Mouse (Mus musculus) spleen, adult 2 months (tissue): Measurements from ENCODE around the gene Ubr4. TPM values are rescaled to one million over a fixed set of nuclear protein-coding genes. Genes with fewer than 3 reads are reported as not detected.
A peak's percentile ranks its signal among the peaks of the same experiment; 100 is the strongest.

ENCODE experiments used
- DNase-seq, 2 experiments: peaks; one replicate each; pipeline versions ENCODE4 v3.0.0 to v3.0.0-alpha.2; 2012 to 2021; ENCODE audit warnings: low spot score in 2 of 2, low read depth in 1 of 2
- H3K27ac ChIP-seq: fragments of 200-500 bp; 2 replicates; pipeline ENCODE4 v1.5.1; 2012; ENCODE audit warnings: low read length, inconsistent platforms; ENCODE audit not compliant: insufficient read depth
- H3K27me3 ChIP-seq: fragments of 200-500 bp; 2 replicates; pipeline ENCODE4 v1.6.1; 2012; ENCODE audit warnings: mild to moderate bottlenecking, moderate library complexity, low read length, inconsistent platforms; ENCODE audit not compliant: control insufficient read depth, insufficient read depth
- H3K36me3 ChIP-seq: fragments of 200-500 bp; 2 replicates; pipeline ENCODE4 v1.6.1; 2012; ENCODE audit warnings: mild to moderate bottlenecking, low read length, inconsistent platforms; ENCODE audit not compliant: control insufficient read depth, insufficient read depth
- H3K4me1 ChIP-seq: fragments of 200-500 bp; 2 replicates; pipeline ENCODE4 v1.6.1; 2011; ENCODE audit warnings: inconsistent platforms; ENCODE audit not compliant: control insufficient read depth, insufficient read depth, insufficient read length
- H3K4me3 ChIP-seq: fragments of 200-500 bp; 2 replicates; pipeline ENCODE4 v1.5.1; 2011; ENCODE audit warnings: mild to moderate bottlenecking, inconsistent platforms; ENCODE audit not compliant: insufficient read depth, insufficient read length; ENCODE audit errors: extremely low read depth
- CTCF ChIP-seq: fragments of 200-500 bp; IDR thresholded peaks from 2 replicates; pipeline ENCODE4 v1.5.1; 2011; ENCODE audit warnings: mild to moderate bottlenecking, inconsistent platforms; ENCODE audit not compliant: insufficient read depth, insufficient read length, insufficient replicate concordance; ENCODE audit errors: extremely low read depth
- POLR2A ChIP-seq: fragments of 200-500 bp; IDR thresholded peaks from 2 replicates; pipeline ENCODE4 v1.6.1; 2011; ENCODE audit warnings: low read depth, low read length, inconsistent platforms
- WGBS: fragments of 180-500 bp; shearing (Covaris S2); methylation state at CpG from one replicate; pipeline ENCODE4 v1.1.7; 2018; 5-methylcytosine and 5-hydroxymethylcytosine counted together
- polyA plus RNA-seq: library from polyadenylated mRNA; depleted of rRNA; stranded (reverse); fragments of >200 nt; gene quantifications from 2 replicates; pipeline ENCODE4 v1.2.3, GENCODE M21; 2012; rRNA removed

The Ubr4 gene
- polyA plus RNA-seq, result 201 and 204 TPM in 2 replicates

DNA sequence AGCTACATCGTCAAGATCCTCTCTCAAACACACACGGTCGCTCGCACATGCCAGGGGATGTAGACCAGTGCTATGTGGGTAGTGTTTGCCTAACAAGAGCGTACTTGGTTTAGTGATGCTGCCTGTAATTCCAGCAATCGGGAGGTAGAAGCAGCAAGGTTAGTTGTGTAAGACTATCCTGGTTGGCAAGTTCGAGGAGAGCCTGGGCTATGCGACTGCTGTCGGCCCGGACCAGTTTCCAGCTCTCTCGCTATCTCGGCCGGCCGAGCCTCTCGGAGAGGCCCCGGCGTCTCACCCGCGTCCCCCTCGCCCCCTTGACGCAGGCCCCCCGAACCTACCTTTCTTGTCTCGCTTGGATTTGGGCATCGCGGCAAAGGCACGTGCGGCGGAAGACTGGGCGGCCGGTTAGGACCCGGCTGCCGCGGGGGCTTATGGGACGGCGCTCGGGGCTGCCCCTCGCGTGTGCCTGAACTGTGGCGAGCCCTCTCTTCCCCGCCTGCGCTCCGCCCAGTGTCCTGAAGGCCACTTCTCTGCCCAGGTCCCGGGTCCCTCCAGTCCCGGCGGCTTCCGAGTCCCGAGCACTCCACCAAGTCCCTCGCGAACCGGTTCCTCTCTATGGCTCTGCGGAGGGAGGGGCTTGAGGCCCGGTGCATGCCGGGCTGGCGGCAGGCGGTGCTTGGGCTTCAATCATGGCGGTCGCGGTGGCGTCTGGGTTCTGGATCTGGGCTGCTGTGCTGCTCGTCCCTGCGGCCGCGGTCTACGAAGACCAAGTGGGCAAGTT is at the start of gene Ubr4, which contains the start of the genes Mrto4 and Emc1:
Ubr4 (plus strand) TSS at position 679 of the 781 bp plus-strand sequence.
Mrto4 (minus strand) TSS at position 646 of the 781 bp plus-strand sequence.
Emc1 (plus strand) TSS at position 657 of the 781 bp plus-strand sequence.
- peak within 1 kb of the TSS; percentile 98 for H3K4me3 ChIP-seq
- H3K27me3 ChIP-seq, result no peaks in the 10 kb centered on the region
- peak; percentile 60 to 78 for DNase-seq
- peaks cover 12% of the 10 kb centered on the region; the same call in 1 of the 2 replicates for H3K4me1 ChIP-seq
- H3K36me3 ChIP-seq, result peaks cover 20% of the 10 kb centered on the region
- WGBS, result under 1% methylated on average over 64 of the region's 64 CpGs
- H3K27ac ChIP-seq, result peak within 1 kb of the TSS; percentile 99
- TF ChIP-seq POLR2A (peak; percentile 60; the same call in 1 of the 2 replicates), CTCF (no peak)

DNA sequence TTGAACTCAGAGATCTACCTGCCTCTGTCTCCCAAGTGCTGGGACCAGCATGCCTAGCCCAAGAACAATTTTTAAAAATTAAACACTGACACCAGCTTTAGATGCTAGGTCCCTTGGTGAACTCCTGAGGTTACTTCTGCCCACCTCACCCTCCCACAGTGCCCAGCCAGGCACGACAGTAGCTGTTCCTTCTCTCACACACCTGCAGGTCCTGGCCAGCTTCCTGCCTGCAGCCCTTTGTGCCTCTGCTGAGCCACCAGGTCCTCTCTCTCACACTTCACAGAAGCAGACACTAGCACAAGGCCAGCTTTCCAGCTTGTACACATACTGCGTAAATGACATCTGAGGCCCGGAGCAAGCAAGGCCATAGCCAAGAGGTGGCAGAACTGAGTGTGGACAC is 46.9 kb upstream of the Ubr4 start:
- Histone ChIP-seq H3K27ac (peak overlapping the region; percentile 51), H3K27me3 (no peaks in the 10 kb centered on the region), H3K36me3 (peaks cover 13% of the 10 kb centered on the region), H3K4me1 (peaks cover 22% of the 10 kb centered on the region), H3K4me3 (no peak overlapping the region)
- peak in 1 of 2 experiments; percentile 66 for DNase-seq
- 61% methylated on average over 3 of the region's 3 CpGs for WGBS
- TF ChIP-seq CTCF (no peak), POLR2A (no peak)

DNA sequence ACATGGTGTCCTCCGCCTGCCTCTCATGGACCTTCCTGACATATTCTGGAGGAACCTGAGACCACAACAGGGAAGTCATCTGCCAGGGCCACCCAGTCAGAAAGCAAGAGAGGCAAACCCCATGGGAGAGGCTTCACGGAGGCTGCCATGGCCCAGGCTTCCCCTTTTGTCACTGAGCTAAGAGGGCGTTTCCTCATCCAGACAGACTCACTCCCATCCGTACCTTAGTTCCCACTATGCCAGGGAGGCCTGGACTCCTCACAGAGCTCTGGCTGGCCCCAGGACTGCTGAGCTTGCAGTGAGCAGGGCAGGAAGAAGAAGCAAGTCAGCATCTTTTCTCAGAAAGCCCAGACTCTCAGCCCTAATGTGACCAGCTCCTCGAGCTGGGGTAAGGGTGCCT is 44.5 kb upstream of the Ubr4 start:
- Histone ChIP-seq H3K4me3 (no peak overlapping the region), H3K4me1 (peaks cover 27% of the 10 kb centered on the region), H3K36me3 (peaks cover 1% of the 10 kb centered on the region), H3K27ac (peak overlapping the region; percentile 48), H3K27me3 (no peaks in the 10 kb centered on the region)
- TF ChIP-seq CTCF (no peak), POLR2A (no peak)
- DNase-seq, result peak; percentile 42 to 71
- 29% methylated on average over 5 of the region's 5 CpGs for WGBS

DNA sequence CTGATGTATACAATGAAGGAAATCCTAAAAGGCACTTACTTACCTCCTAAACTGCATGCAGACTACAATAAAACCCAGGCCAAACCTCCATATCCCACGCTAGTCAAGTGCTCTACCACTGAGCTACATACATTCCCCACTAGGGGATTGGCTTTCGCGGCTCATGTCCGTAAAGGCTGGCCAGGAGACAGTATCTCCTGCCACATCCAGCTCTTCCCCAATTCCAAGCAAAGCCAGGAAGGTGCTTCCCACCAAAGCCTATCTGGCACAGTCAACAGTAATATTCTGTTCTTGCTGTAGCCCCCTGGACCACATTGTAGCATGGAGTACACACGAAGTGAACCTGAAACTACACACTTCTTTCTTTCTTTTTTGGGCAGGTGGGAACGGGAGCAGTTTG is 42.8 kb upstream of the Ubr4 start:
- H3K4me3 ChIP-seq, result peak overlapping the region; percentile 73
- TF ChIP-seq POLR2A, result no peak
- TF ChIP-seq CTCF, result no peak
- peaks cover 3% of the 10 kb centered on the region; the same call in 1 of the 2 replicates for H3K36me3 ChIP-seq
- H3K4me1 ChIP-seq, result peaks cover 27% of the 10 kb centered on the region
- H3K27me3 ChIP-seq, result no peaks in the 10 kb centered on the region
- DNase-seq, result no peak
- H3K27ac ChIP-seq, result no peak overlapping the region; the same call in 1 of the 2 replicates
- 59% methylated on average over 6 of the region's 6 CpGs for WGBS

DNA sequence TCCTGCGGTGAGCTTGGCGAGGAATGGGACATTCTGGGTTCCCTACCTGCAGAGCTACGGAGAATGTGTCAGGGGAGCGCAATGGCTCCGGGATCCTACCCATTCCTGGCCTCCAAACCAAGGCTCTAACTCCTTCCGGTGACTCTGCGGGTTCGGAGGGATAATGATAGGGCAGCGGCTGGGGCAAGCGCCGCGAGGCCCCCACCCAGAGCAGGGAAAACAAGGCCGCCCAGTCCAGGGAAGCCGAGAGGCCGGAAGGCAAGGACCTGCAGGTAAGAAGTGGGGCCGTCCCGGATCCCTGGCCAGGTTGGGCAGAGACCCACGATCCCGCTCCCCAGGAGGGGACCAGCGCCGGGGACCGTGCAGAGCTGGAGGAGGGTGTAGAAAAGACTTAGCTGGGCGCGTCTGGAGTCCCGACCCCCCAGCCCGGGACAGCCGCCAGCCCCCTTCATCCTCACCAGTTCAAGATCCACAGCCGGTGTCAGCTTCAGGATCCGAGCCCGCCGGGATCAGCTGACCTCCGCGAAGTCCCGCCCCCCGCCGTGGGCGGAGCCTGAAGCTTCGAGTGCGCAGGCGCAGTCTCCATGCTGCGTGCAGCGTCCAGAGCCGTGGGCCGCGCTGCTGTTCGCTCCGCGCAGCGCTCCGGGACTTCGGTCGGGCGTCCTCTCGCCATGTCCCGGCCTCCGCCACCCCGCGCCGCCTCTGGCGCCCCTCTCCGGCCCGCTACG is 42.1 kb upstream of the Ubr4 start, which contains the start of the genes Pqlc2 and Akr7a5:
Pqlc2 (minus strand) TSS at position 538 of the 728 bp plus-strand sequence.
Akr7a5 (plus strand) TSS at position 574 of the 728 bp plus-strand sequence.
- no peaks in the 10 kb centered on the region for H3K27me3 ChIP-seq
- H3K4me1 ChIP-seq, result peaks cover 27% of the 10 kb centered on the region

DNA sequence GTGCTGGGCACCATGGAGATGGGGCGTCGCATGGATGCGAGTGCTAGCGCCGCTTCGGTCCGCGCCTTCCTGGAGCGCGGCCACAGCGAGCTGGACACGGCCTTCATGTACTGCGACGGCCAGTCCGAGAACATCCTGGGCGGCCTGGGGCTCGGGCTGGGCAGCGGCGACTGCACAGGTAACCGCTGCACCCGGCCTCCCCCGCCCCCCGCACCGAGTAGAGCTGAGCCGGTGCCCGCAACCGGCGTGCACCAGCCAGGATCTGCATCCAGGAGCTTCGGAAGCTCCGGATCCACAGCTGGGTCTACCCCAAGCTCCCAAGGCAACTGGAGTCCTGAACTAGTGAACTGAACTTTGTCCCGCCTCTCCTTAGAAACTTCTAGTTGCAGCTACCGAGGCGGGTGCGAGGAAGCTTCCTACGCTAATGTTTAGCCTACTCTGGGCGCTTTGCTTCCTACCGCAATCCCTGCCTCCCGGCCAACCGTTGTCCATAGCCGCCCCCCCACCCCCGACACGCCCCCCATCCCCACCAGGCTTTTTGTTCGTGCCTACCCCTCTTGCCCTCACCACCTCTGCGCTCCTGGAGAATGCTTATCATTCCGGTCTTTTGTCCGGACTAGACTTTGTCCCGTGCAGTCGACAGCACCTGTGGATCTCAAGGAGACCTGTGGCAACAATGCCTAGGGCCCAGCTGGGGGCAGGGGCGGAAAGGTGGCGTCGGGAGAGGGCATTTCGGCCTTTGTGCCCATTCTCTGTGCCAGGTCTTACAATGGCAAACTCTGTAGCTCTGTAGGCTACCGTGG is 41.3 kb upstream of the Ubr4 start:
- DNase-seq, result no peak
- Histone ChIP-seq H3K4me1 (peaks cover 22% of the 10 kb centered on the region), H3K36me3 (peaks cover 3% of the 10 kb centered on the region; the same call in 1 of the 2 replicates), H3K27ac (no peak overlapping the region), H3K27me3 (no peaks in the 10 kb centered on the region), H3K4me3 (peak overlapping the region; percentile 73)
- TF ChIP-seq CTCF (no peak), POLR2A (no peak)
- WGBS, result under 1% methylated on average over 53 of the region's 53 CpGs

More for the DNA sequence above, 42.1 kb upstream of the Ubr4 start, which contains the start of the genes Pqlc2 and Akr7a5:
- peak; percentile 74 to 97 for DNase-seq
- Histone ChIP-seq H3K4me3 (peak within 1 kb of the TSS; percentile 73), H3K36me3 (peaks cover 3% of the 10 kb centered on the region; the same call in 1 of the 2 replicates), H3K27ac (peak within 1 kb of the TSS; percentile 54; the same call in 1 of the 2 replicates)
- 1% methylated on average over 60 of the region's 63 CpGs for WGBS
- TF ChIP-seq CTCF (no peak), POLR2A (peak; percentile 77)
